Mouse (Mus musculus) intestine, embryonic 14.5 days (tissue): ENCODE results near the gene Slc2a13. TPM values are rescaled to one million over a fixed set of nuclear protein-coding genes. Genes with fewer than 3 reads are reported as not detected.

Experiments used
- ATAC-seq: fragments of 200-750 bp; cut with Nextera tagmentation; replicated peaks from 2 replicates; pipeline ENCODE4 v1.8.0; 2017; ENCODE audit warnings: low read depth, moderate number of reproducible peaks, moderate TSS enrichment, moderate library complexity; ENCODE audit not compliant: low FRiP score, low TSS enrichment
- DNase-seq: peaks from one replicate; pipeline ENCODE4 v3.0.0-alpha.2; 2018; ENCODE audit warnings: low spot score
- H3K27ac ChIP-seq: fragments of 300-500 bp; sonication (generic); 2 replicates; pipeline ENCODE4 v1.5.1; 2014; ENCODE audit warnings: low read depth, mild to moderate bottlenecking, control low read depth
- H3K27me3 ChIP-seq: fragments of 300-500 bp; sonication (generic); replicated peaks from 2 replicates; pipeline ENCODE4 v1.6.1; 2014; ENCODE audit warnings: low read length, control low read depth; ENCODE audit not compliant: control insufficient read depth, insufficient read depth
- H3K36me3 ChIP-seq: fragments of 300-500 bp; sonication (generic); 2 replicates; pipeline ENCODE4 v1.6.1; 2014; ENCODE audit warnings: low read length, control low read depth; ENCODE audit not compliant: control insufficient read depth, insufficient read depth
- H3K4me1 ChIP-seq: fragments of 300-500 bp; sonication (generic); replicated peaks from 2 replicates; pipeline ENCODE4 v1.6.1; 2014; ENCODE audit warnings: low read length, control low read depth, mixed read lengths; ENCODE audit not compliant: control insufficient read depth, insufficient read depth
- H3K4me2 ChIP-seq: fragments of 300-500 bp; sonication (generic); 2 replicates; pipeline ENCODE4 v1.6.1; 2014; ENCODE audit warnings: low read length
- H3K4me3 ChIP-seq: fragments of 300-500 bp; sonication (generic); 2 replicates; pipeline ENCODE4 v1.5.1; 2014; ENCODE audit warnings: low read depth, low read length, control low read depth, mixed read lengths
- H3K9ac ChIP-seq: fragments of 300-500 bp; sonication (generic); 2 replicates; pipeline ENCODE4 v1.6.1; 2014; ENCODE audit warnings: mild to moderate bottlenecking, low read length
- H3K9me3 ChIP-seq: fragments of 300-500 bp; sonication (generic); 2 replicates; pipeline ENCODE4 v1.6.1; 2016; ENCODE audit warnings: low read length, control low read depth; ENCODE audit not compliant: control insufficient read depth
- WGBS: fragments of 180-500 bp; shearing (Covaris S2); extraction: QIAGEN DNeasy Blood & Tissue Kit; methylation state at CpG from one replicate; pipeline ENCODE4 v1.1.7; 2014; 5-methylcytosine and 5-hydroxymethylcytosine counted together
- polyA plus RNA-seq: library from polyadenylated mRNA; unstranded; fragments of >200 nt; fragmentation: Nextera tagmentation; extraction: Ambion mirVana; gene quantifications from 2 replicates; pipeline ENCODE4 v1.2.1, GENCODE M21; 2014

The Slc2a13 gene
- 1.8 and 2.1 TPM in 2 replicates for polyA plus RNA-seq

- Histone ChIP-seq H3K9me3 (no peaks in the 10 kb centered on the region), H3K9ac (peak within 1 kb of the TSS; percentile 65), H3K27ac (peak within 1 kb of the TSS; percentile 51), H3K36me3 (no peaks in the 10 kb centered on the region), H3K4me2 (peak within 1 kb of the TSS; percentile 96), H3K4me1 (no peaks in the 10 kb centered on the region; the same call in 1 of the 2 replicates), H3K27me3 (peaks cover 6% of the 10 kb centered on the region; the same call in 1 of the 2 replicates), H3K4me3 (peak within 1 kb of the TSS; percentile 67)
- DNase-seq, result peak; percentile 99
- WGBS, result under 1% methylated on average over 26 of the region's 26 CpGs
- peak; percentile 91 for ATAC-seq
Measured at GRCm38 (mm10) chr15:91573111-91573538, at the start of gene Slc2a13. Slc2a13 (minus strand) TSS chr15:91573261.

- H3K9me3 ChIP-seq, result no peaks in the 10 kb centered on the region
- H3K27ac ChIP-seq, result no peak overlapping the region
- 66% methylated on average over 12 of the region's 12 CpGs for WGBS
- H3K4me3 ChIP-seq, result no peak overlapping the region
- no peaks in the 10 kb centered on the region for H3K4me1 ChIP-seq
- no peak overlapping the region for H3K9ac ChIP-seq
- ATAC-seq, result no peak
- no peaks in the 10 kb centered on the region for H3K27me3 ChIP-seq
- H3K36me3 ChIP-seq, result no peaks in the 10 kb centered on the region
- DNase-seq, result no peak
- H3K4me2 ChIP-seq, result no peak overlapping the region
Measured at GRCm38 (mm10) chr15:91616016-91616415, 43.0 kb upstream of the Slc2a13 start.

DNA sequence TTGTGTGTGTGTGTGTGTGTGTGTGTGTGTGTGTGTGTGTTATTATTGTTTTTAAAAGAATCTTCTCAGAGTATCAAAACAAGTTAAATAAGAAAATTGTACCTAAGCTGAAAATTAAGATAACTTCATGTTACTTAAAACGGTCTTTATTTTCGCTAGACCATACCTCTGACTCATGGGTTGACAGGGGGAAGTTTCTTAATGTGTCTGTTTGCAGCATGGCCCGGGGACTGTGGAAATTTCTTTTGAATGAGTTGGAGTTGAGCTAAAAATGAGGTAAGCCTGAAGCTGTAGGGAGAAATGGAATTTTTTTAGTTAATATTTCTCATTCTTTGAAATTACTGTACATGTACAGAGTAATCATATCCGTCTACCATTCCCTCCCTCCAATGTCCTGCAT is 42.5 kb upstream of the Slc2a13 start:
- no peak overlapping the region for H3K4me2 ChIP-seq
- no peaks in the 10 kb centered on the region for H3K36me3 ChIP-seq
- no peaks in the 10 kb centered on the region for H3K27me3 ChIP-seq
- no peaks in the 10 kb centered on the region for H3K4me1 ChIP-seq
- H3K27ac ChIP-seq, result no peak overlapping the region
- WGBS, result 86% methylated on average over 4 of the region's 4 CpGs
- DNase-seq, result no peak
- ATAC-seq, result no peak
- no peak overlapping the region for H3K9ac ChIP-seq
- no peak overlapping the region for H3K4me3 ChIP-seq
- no peaks in the 10 kb centered on the region for H3K9me3 ChIP-seq

DNA sequence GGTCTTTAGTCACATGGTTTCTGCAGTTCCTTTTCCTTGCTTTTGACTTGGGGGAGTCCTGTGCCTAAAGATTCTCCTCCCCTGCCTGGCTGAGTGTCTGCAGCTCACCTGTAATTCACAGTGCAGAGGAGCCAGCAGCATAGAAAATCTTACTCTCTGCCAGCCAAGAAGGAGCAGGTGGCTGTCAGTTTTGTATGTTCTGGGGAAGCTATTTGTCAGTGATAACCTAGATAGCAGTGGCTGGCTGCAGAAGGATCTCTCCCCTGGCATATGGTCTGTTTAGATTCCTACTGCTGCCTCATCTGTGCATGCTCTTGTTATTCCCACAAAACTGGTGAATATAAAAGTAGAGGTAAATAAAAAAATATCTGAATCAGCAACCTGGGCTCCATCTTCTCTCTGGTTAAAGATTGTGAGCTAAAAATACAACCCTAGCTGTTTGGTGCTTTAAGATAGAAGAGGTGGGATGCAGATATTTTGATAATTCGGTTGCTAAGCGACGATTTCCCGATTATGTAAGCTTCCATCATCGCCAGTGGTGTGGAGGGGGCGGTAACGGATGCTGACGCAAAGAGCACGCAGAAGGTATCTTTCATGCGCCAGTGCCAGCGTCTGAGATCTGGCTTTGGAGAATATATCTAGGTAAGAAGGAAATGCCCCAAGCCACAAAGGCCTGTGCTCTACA is 41.1 kb upstream of the Slc2a13 start:
- no peak for DNase-seq
- Histone ChIP-seq H3K27me3 (no peaks in the 10 kb centered on the region), H3K9me3 (no peaks in the 10 kb centered on the region), H3K36me3 (no peaks in the 10 kb centered on the region), H3K27ac (no peak overlapping the region), H3K9ac (no peak overlapping the region), H3K4me2 (no peak overlapping the region), H3K4me1 (no peaks in the 10 kb centered on the region), H3K4me3 (no peak overlapping the region)
- ATAC-seq, result no peak
- 89% methylated on average over 11 of the region's 11 CpGs for WGBS

DNA sequence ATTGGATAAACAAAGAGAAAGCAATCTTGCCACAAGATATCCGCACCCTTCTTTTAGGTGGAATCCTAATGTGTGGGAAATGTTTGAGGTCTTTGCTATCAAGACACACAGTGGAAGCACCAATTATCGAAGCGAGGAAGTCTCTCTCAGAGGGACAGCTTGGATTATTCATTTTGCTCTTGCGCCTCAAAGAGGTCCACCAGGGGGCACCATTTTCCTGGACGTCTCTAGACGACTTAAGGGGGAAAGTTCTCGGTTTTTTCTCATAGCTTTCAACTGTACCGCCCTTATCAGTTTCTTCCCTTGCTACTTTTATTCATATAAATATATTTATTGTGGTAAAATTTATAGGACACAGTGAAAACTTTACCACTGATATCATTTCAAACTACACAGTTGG is 36.7 kb upstream of the Slc2a13 start:
- ATAC-seq (no peak), DNase-seq (peak; percentile 77)
- WGBS, result 25% methylated on average over 8 of the region's 8 CpGs
- Histone ChIP-seq H3K9ac (no peak overlapping the region), H3K4me2 (no peak overlapping the region), H3K27me3 (no peaks in the 10 kb centered on the region), H3K4me1 (no peaks in the 10 kb centered on the region), H3K27ac (no peak overlapping the region), H3K36me3 (no peaks in the 10 kb centered on the region), H3K9me3 (no peaks in the 10 kb centered on the region), H3K4me3 (no peak overlapping the region)

- WGBS, result 83% methylated on average over 2 of the region's 2 CpGs
- Histone ChIP-seq H3K36me3 (no peaks in the 10 kb centered on the region), H3K27ac (no peak overlapping the region), H3K27me3 (no peaks in the 10 kb centered on the region), H3K4me2 (no peak overlapping the region), H3K9ac (no peak overlapping the region), H3K9me3 (no peaks in the 10 kb centered on the region), H3K4me3 (no peak overlapping the region), H3K4me1 (no peaks in the 10 kb centered on the region)
- DNase-seq, result no peak
- ATAC-seq, result no peak
Measured at GRCm38 (mm10) chr15:91608811-91609210, 35.8 kb upstream of the Slc2a13 start.

DNA sequence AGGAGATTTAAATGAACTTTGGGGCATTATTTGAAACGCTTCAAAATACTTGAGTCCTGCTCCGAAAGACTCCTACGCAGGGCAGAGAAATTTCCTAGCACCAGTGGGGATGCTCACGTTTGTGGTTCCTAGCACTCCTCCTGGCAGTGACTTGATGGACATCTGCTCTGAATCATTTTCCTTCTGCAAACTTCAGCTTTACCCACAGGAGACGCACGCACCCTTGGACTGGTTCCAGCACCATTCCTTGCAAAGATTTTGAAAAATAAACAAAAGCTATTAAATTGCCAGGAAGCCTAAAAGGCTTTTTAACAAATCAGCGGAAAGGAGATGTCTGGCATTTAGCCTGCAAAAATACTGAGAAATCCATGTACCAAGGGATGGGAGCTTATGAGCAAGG is 28.1 kb upstream of the Slc2a13 start:
- no peak overlapping the region for H3K4me2 ChIP-seq
- H3K4me1 ChIP-seq, result no peaks in the 10 kb centered on the region
- ATAC-seq (no peak), DNase-seq (no peak)
- no peaks in the 10 kb centered on the region for H3K9me3 ChIP-seq
- H3K36me3 ChIP-seq, result no peaks in the 10 kb centered on the region
- H3K27me3 ChIP-seq, result no peaks in the 10 kb centered on the region
- no peak overlapping the region for H3K27ac ChIP-seq
- 57% methylated on average over 7 of the region's 7 CpGs for WGBS
- H3K9ac ChIP-seq, result no peak overlapping the region
- H3K4me3 ChIP-seq, result no peak overlapping the region

- Histone ChIP-seq H3K9ac (no peak overlapping the region), H3K4me3 (no peak overlapping the region), H3K27ac (no peak overlapping the region), H3K4me1 (no peaks in the 10 kb centered on the region), H3K36me3 (no peaks in the 10 kb centered on the region), H3K27me3 (no peaks in the 10 kb centered on the region), H3K4me2 (no peak overlapping the region), H3K9me3 (no peaks in the 10 kb centered on the region)
- WGBS, result 87% methylated on average over 5 of the region's 5 CpGs
- ATAC-seq (no peak), DNase-seq (no peak)
Measured at GRCm38 (mm10) chr15:91597290-91597689, 24.2 kb upstream of the Slc2a13 start.

- ATAC-seq, result no peak
Measured at GRCm38 (mm10) chr15:91574492-91574891, 1.4 kb upstream of the Slc2a13 start.

More at GRCm38 (mm10) chr15:91574492-91574891, 1.4 kb upstream of the Slc2a13 start:
- WGBS, result 26% methylated on average over 8 of the region's 8 CpGs
- no peak overlapping the region for H3K9ac ChIP-seq
- no peak overlapping the region for H3K27ac ChIP-seq
- H3K36me3 ChIP-seq, result no peaks in the 10 kb centered on the region
- DNase-seq, result peak; percentile 92
- peaks cover 6% of the 10 kb centered on the region; the same call in 1 of the 2 replicates for H3K27me3 ChIP-seq
- no peak overlapping the region for H3K4me2 ChIP-seq
- H3K9me3 ChIP-seq, result no peaks in the 10 kb centered on the region
- H3K4me1 ChIP-seq, result no peaks in the 10 kb centered on the region; the same call in 1 of the 2 replicates
- no peak overlapping the region for H3K4me3 ChIP-seq
